Mouse (Mus musculus): ENCODE measurements around the gene Ankrd13c.

DNA sequence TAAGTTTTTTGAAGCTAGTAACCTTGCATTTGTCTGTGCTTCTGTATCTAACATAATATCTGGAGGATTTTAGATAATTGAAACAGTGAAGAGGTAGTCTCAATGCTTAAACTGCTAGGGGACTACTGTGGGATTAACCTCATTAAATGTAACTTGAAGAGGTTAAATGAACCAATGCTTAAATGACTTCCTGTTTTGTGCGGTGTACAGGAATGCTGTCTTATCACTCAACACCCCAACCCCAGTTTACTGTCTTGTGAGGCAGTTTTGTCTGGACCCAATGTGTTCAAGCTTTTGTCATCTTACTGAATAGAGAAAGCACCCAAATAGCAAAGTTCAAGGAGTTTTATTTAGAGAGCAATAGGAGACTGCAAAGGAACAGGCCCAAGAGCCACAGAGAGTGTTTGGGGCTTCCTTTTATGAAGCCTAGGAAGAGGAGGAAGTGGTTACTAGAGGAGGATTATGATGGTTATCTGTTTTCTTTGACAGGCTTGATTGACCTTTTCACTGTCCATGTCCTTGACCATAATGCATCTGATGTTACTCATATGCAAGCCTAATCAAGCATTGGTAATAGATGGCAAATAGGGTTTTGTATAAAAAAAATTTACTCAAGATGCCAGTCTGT is 51.8 kb downstream of the Ankrd13c start:
- TF ChIP-seq CTCF (IDR thresholded peaks at IDR 0.05; ENCODE audit: extremely low read depth, insufficient read depth, low read length) = no peak
- TF ChIP-seq POLR2A (IDR thresholded peaks at IDR 0.05; ENCODE audit: extremely low read depth, insufficient read depth, low read length) = no peak
